Comparison of ENCODE assay signal across 23 mouse cellular contexts in the genomic region with DNA sequence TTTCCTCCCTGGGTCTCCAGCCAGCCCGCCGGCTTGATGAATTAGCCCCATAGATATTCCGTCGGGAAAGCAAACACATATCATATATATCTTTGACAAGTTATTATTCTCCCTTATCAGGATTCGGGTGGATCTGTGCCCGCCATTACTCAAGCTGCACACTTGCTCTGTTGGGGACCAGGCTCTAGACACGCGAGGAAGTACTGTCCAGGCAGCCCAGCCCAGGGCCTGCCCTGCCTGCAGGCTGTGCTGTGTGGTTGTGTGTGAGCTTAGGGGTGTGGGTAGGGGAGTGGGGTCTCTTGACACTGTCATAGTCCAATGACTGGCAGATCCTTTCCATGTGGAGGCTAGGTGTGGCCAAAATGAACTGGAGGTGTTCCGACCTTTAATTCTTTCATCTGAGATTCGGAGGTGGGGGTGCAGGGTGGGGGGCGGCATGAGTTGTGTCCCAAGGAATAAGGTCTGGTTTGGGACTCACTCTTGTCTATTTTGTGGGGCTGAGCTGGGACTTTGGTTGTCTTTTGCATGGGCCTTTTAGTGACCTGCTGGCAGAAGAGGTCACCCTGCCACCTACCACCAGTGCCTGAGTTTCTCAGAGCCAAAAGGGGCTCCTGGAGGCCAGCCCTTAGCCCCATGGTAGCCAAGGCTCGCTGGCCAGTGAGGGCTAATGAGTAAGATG. TPM values are rescaled to one million over a fixed set of nuclear protein-coding genes. Genes with fewer than 3 reads are reported as not detected.
DNase-seq lines count a peak whose midpoint lies in the region; ATAC-seq and TF ChIP-seq lines count a peak whose summit lies in the region.
"Had no signal": no experiment of that assay in that cellular context is flagged by ENCODE, and none has a peak within 500 bp of the region (broad histone marks: within the 10 kb centered on the region; RNA-seq: fewer than 3 reads in every experiment).

No protein-coding gene starts in this region.

- 46% methylated on average over 12 of the region's 12 CpGs for WGBS in heart, embryonic 12.5 days
- WGBS in lung, embryonic 15.5 days: 26% methylated on average over 12 of the region's 12 CpGs
- 32% methylated on average over 12 of the region's 12 CpGs for WGBS in stomach, embryonic 14.5 days
- WGBS in stomach, postnatal 0 days: 31% methylated on average over 12 of the region's 12 CpGs
- WGBS in stomach, embryonic 15.5 days: 34% methylated on average over 12 of the region's 12 CpGs

- no peak overlapping the region for H3K27ac ChIP-seq in heart, embryonic 12.5 days (ENCODE audit: poor library complexity, severe bottlenecking)
- H3K27ac ChIP-seq in lung, embryonic 15.5 days: peak overlapping the region; percentile 69
- no peak overlapping the region for H3K27ac ChIP-seq in stomach, embryonic 14.5 days (ENCODE audit: low read length)
- no peak overlapping the region for H3K27ac ChIP-seq in stomach, postnatal 0 days (replicated peaks)
- no peak overlapping the region for H3K27ac ChIP-seq in stomach, embryonic 15.5 days
- H3K27ac ChIP-seq: liver, embryonic 13.5 days had no signal

- H3K4me3 ChIP-seq in heart, embryonic 12.5 days: no peak overlapping the region
- H3K4me3 ChIP-seq in lung, embryonic 15.5 days: no peak overlapping the region
- H3K4me3 ChIP-seq in stomach, embryonic 14.5 days (ENCODE audit: low read depth, low read length): no peak overlapping the region
- H3K4me3 ChIP-seq in stomach, postnatal 0 days (ENCODE audit: low read depth, low read length): no peak overlapping the region
- H3K4me3 ChIP-seq in stomach, embryonic 15.5 days (replicated peaks): no peak overlapping the region
- H3K4me3 ChIP-seq: liver, embryonic 13.5 days had no signal

- no peak for TF ChIP-seq CTCF in stomach, postnatal 0 days (IDR thresholded peaks at IDR 0.05; ENCODE audit: low read depth)

- ATAC-seq in heart, embryonic 12.5 days (ENCODE audit: insufficient number of reproducible peaks, low FRiP score): peak; percentile 60; the same call in 1 of the 2 replicates
- ATAC-seq in lung, embryonic 15.5 days (ENCODE audit: borderline replicate concordance, extremely low read depth, low FRiP score, low TSS enrichment): peak; percentile 85
- no peak for ATAC-seq in stomach, embryonic 14.5 days (ENCODE audit: insufficient number of reproducible peaks, insufficient read depth, low FRiP score, low read depth)
- no peak for ATAC-seq in stomach, postnatal 0 days (ENCODE audit: low FRiP score, low TSS enrichment)
- ATAC-seq in stomach, embryonic 15.5 days (ENCODE audit: insufficient read depth, low FRiP score, low read depth): no peak
- ATAC-seq in megakaryocyte, adult 5-6 weeks (ENCODE audit: poor library complexity, severe bottlenecking): no peak

- DNase-seq in heart, adult 9 months (ENCODE audit: low spot score in 2 of 2): no peak
- DNase-seq in lung, postnatal 14 days: no peak
- DNase-seq in stomach, postnatal 0 days (ENCODE audit: low spot score): no peak
- DNase-seq: B cell, adult 2 months; cerebellum, adult 11 months; gastrocnemius, postnatal 25 days; kidney, adult 11 months; kidney, postnatal 25 days; liver, embryonic 13.5 days; thymus, postnatal 14 days had no signal

- H3K9ac ChIP-seq in heart, embryonic 12.5 days: no peak overlapping the region
- no peak overlapping the region for H3K9ac ChIP-seq in lung, embryonic 15.5 days
- H3K9ac ChIP-seq in stomach, embryonic 14.5 days (replicated peaks; ENCODE audit: low read depth, low read length): no peak overlapping the region
- no peak overlapping the region for H3K9ac ChIP-seq in stomach, postnatal 0 days (ENCODE audit: low read length)
- H3K9ac ChIP-seq in stomach, embryonic 15.5 days: no peak overlapping the region
- H3K9ac ChIP-seq: liver, embryonic 13.5 days had no signal

- no peaks in the 10 kb centered on the region for H3K9me3 ChIP-seq in heart, embryonic 12.5 days (replicated peaks)
- H3K9me3 ChIP-seq in lung, embryonic 15.5 days: no peaks in the 10 kb centered on the region
- no peaks in the 10 kb centered on the region for H3K9me3 ChIP-seq in stomach, embryonic 14.5 days (ENCODE audit: control insufficient read depth, low read depth, low read length)
- no peaks in the 10 kb centered on the region for H3K9me3 ChIP-seq in stomach, postnatal 0 days (ENCODE audit: control insufficient read depth, low read length)
- no peaks in the 10 kb centered on the region for H3K9me3 ChIP-seq in stomach, embryonic 15.5 days
- H3K9me3 ChIP-seq: liver, embryonic 13.5 days had no signal

- peak overlapping the region; percentile 12; the same call in 1 of the 2 replicates for H3K4me2 ChIP-seq in heart, embryonic 12.5 days
- peak overlapping the region; percentile 38; the same call in 1 of the 2 replicates for H3K4me2 ChIP-seq in lung, embryonic 15.5 days
- peak overlapping the region; percentile 16; the same call in 1 of the 2 replicates for H3K4me2 ChIP-seq in stomach, embryonic 14.5 days (replicated peaks; ENCODE audit: low read depth, low read length)
- no peak overlapping the region for H3K4me2 ChIP-seq in stomach, postnatal 0 days (replicated peaks; ENCODE audit: low read depth)
- peak overlapping the region; percentile 27; the same call in 1 of the 2 replicates for H3K4me2 ChIP-seq in stomach, embryonic 15.5 days
- H3K4me2 ChIP-seq: liver, embryonic 13.5 days had no signal

- no peaks in the 10 kb centered on the region for H3K36me3 ChIP-seq in heart, embryonic 12.5 days
- no peaks in the 10 kb centered on the region for H3K36me3 ChIP-seq in lung, embryonic 15.5 days
- no peaks in the 10 kb centered on the region for H3K36me3 ChIP-seq in stomach, embryonic 14.5 days (ENCODE audit: control insufficient read depth, insufficient read depth, low read length)
- no peaks in the 10 kb centered on the region for H3K36me3 ChIP-seq in stomach, postnatal 0 days (ENCODE audit: control insufficient read depth, insufficient read depth, low read length)
- H3K36me3 ChIP-seq in stomach, embryonic 15.5 days: no peaks in the 10 kb centered on the region
- H3K36me3 ChIP-seq: liver, embryonic 13.5 days had no signal

- peaks cover 46% of the 10 kb centered on the region for H3K27me3 ChIP-seq in heart, embryonic 12.5 days (replicated peaks)
- peaks cover 27% of the 10 kb centered on the region for H3K27me3 ChIP-seq in lung, embryonic 15.5 days
- H3K27me3 ChIP-seq in stomach, embryonic 14.5 days (ENCODE audit: control insufficient read depth, insufficient read depth, low read length): peaks cover 7% of the 10 kb centered on the region; the same call in 1 of the 2 replicates
- H3K27me3 ChIP-seq in stomach, postnatal 0 days (ENCODE audit: control insufficient read depth, insufficient read depth, low read length): no peaks in the 10 kb centered on the region
- peaks cover 10% of the 10 kb centered on the region; the same call in 1 of the 2 replicates for H3K27me3 ChIP-seq in stomach, embryonic 15.5 days (replicated peaks)

- peaks cover 14% of the 10 kb centered on the region; the same call in 1 of the 2 replicates for H3K4me1 ChIP-seq in heart, embryonic 12.5 days (replicated peaks)
- H3K4me1 ChIP-seq in lung, embryonic 15.5 days: peaks cover 27% of the 10 kb centered on the region
- 0 out of 2 replicates have a peak, but pooled peaks cover 3% of the 10 kb centered on the region for H3K4me1 ChIP-seq in stomach, embryonic 14.5 days (ENCODE audit: control insufficient read depth, insufficient read depth, low read length)
- no peaks in the 10 kb centered on the region for H3K4me1 ChIP-seq in stomach, postnatal 0 days (replicated peaks; ENCODE audit: control insufficient read depth, insufficient read depth)
- H3K4me1 ChIP-seq in stomach, embryonic 15.5 days: no peaks in the 10 kb centered on the region
- H3K4me1 ChIP-seq: liver, embryonic 13.5 days had no signal

- no peak for TF ChIP-seq EP300 in stomach, postnatal 0 days (optimal IDR thresholded peaks at IDR 0.05)

RNA-seq across cellular contexts. Expression of gene 4931429L15Rik, which starts 33.0 kb away (rescaled TPM):
- polyA plus RNA-seq in heart, embryonic 12.5 days (2016; fragmentation: Nextera tagmentation; extraction: Ambion mirVana): not detected in 2 replicates
- not detected in 2 replicates for polyA plus RNA-seq in lung, embryonic 15.5 days (2015; fragmentation: Nextera tagmentation; extraction: Ambion mirVana)
- not detected in 2 replicates for polyA plus RNA-seq in stomach, embryonic 14.5 days (2014; fragmentation: Nextera tagmentation; extraction: Ambion mirVana)
- not detected in 2 replicates for polyA plus RNA-seq in stomach, postnatal 0 days (2015; fragmentation: Nextera tagmentation; extraction: Ambion mirVana)
- not detected in 2 replicates for polyA plus RNA-seq in stomach, embryonic 15.5 days (2015; fragmentation: Nextera tagmentation; extraction: Ambion mirVana)
- not detected in 2 replicates for total RNA-seq in megakaryocyte, adult 5-6 weeks (2015)
- not detected in 2 replicates for total RNA-seq in megakaryocyte, adult 5-6 weeks (2017)
- total RNA-seq: adrenal gland, adult 18-20 months; gastrocnemius, postnatal 25 days; layer of hippocampus, postnatal 14 days; left cerebral cortex, postnatal 25 days; megakaryocyte-erythroid progenitor cell, adult 5-6 weeks; neutrophil, adult 5-6 weeks had no signal
- polyA plus RNA-seq: embryonic facial prominence, embryonic 11.5 days; heart, postnatal 0 days; liver, embryonic 13.5 days; small intestine, adult 2 months had no signal

Comparison
In these comparisons a context has a peak if more than half of its experiments do, and no peak if none do; other contexts are left out.
1. ATAC-seq: peak in heart, embryonic 12.5 days (single experiment) and lung, embryonic 15.5 days (single experiment); none in stomach, embryonic 14.5 days (single experiment), stomach, postnatal 0 days (single experiment), stomach, embryonic 15.5 days (single experiment) and megakaryocyte, adult 5-6 weeks (single experiment).